Mouse (Mus musculus): ENCODE data around the gene Defa31. TPM values are rescaled to one million over a fixed set of nuclear protein-coding genes. Genes with fewer than 3 reads are reported as not detected.
"Not testable (repeated sequence)": the region's sequence is repeated elsewhere in the genome, so short reads cannot be mapped to it uniquely, and the experiment has no call there.

The Defa31 gene
- polyA plus RNA-seq (2015; fragmentation: Nextera tagmentation; extraction: Ambion mirVana) = not detected in 2 replicates

DNA sequence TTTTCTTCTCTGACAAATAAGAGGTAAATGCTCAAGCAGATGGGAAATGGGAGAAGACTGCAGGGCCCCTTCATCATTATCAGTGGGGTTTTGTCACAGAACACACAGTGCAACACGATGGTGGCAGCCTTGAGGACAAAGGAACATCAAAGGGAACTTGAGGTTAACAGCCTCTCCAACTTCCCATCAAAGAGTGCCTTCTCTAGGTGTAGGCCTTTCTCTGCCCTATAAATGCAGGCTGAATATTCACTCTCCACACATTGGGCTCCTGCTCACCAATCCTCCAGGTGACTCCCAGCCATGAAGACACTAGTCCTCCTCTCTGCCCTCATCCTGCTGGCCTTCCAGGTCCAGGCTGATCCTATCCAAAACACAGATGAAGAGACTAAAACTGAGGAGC, at the start of gene Defa31:
TSS of gene Defa31 (plus strand) at position 301 of the 400 bp plus-strand sequence.
- not testable (repeated sequence) for H3K27ac ChIP-seq; H3K36me3 ChIP-seq; H3K4me1 ChIP-seq; H3K4me2 ChIP-seq; H3K27me3 ChIP-seq; H3K9ac ChIP-seq; H3K4me3 ChIP-seq; H3K9me3 ChIP-seq; ATAC-seq (ENCODE audit: insufficient number of reproducible peaks, insufficient read depth, low FRiP score, low TSS enrichment, low read depth)
- WGBS = no CpG with 5 or more reads among the region's 1 CpGs

DNA sequence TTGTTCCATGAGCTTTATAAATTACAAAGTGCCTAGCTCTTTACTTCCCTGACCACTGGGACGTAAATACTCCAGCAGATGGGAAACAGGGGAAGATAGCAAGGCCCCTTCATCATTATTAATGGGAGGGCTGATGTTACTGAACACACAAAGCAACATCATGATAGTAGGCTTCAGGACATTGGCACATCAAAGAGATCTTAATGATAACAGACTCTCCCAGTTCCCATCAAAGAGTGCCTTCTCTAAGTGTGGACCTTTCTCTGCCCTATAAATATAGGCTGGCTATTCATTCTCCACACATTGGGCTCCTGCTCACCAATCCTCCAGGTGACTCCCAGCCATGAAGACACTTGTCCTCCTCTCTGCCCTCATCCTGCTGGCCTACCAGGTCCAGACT, 29.4 kb upstream of the Defa31 start, which contains the start of gene Defa22:
TSS of gene Defa22 (plus strand) at position 301 of the 400 bp plus-strand sequence.
- H3K4me3 ChIP-seq; ATAC-seq (ENCODE audit: insufficient number of reproducible peaks, insufficient read depth, low FRiP score, low TSS enrichment, low read depth); H3K4me1 ChIP-seq; H3K27me3 ChIP-seq; H3K9me3 ChIP-seq; H3K4me2 ChIP-seq; H3K9ac ChIP-seq; H3K36me3 ChIP-seq; H3K27ac ChIP-seq: not testable (repeated sequence)
- WGBS = no CpG with 5 or more reads among the region's 1 CpGs

DNA sequence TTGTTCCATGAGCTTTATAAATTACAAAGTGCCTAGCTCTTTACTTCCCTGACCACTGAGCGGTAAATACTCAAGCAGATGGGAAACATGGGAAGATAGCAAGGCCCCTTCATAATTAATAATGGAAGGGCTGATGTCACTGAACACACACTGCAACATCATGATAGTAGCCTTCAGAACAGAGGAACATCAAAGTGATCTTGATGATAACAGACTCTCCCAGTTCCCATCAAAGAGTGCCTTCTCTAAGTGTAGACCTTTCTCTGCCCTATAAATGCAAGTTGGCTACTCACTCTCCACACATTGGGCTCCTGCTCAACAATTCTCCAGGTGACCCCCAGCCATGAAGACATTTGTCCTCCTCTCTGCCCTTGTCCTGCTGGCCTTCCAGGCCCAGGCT, 9.8 kb downstream of the Defa31 start, which contains the start of gene Gm15293:
TSS of gene Gm15293 (plus strand) at position 301 of the 400 bp plus-strand sequence.
- not testable (repeated sequence) for H3K4me3 ChIP-seq; H3K4me2 ChIP-seq; H3K27me3 ChIP-seq; H3K4me1 ChIP-seq; H3K27ac ChIP-seq; H3K9ac ChIP-seq; H3K36me3 ChIP-seq; ATAC-seq (ENCODE audit: insufficient number of reproducible peaks, insufficient read depth, low FRiP score, low TSS enrichment, low read depth); H3K9me3 ChIP-seq
- no CpG with 5 or more reads among the region's 1 CpGs for WGBS

Other genes with a start within 250 kb of the Defa31 start
- not detected in 2 replicates for gene AY761185, start 246.9 kb upstream of the Defa31 start, polyA plus RNA-seq (2015; fragmentation: Nextera tagmentation; extraction: Ambion mirVana)
- gene Defa21, start 166.1 kb upstream of the Defa31 start, polyA plus RNA-seq (2015; fragmentation: Nextera tagmentation; extraction: Ambion mirVana) = 1.2 TPM in 1 of 2 replicates, not detected in the other
- not detected in 2 replicates for gene Defa23, start 136.6 kb upstream of the Defa31 start, polyA plus RNA-seq (2015; fragmentation: Nextera tagmentation; extraction: Ambion mirVana)
- not detected in 2 replicates for gene Defa35, start 126.6 kb upstream of the Defa31 start, polyA plus RNA-seq (2015; fragmentation: Nextera tagmentation; extraction: Ambion mirVana)
- not detected in 2 replicates for gene Defa25, start 107.2 kb upstream of the Defa31 start, polyA plus RNA-seq (2015; fragmentation: Nextera tagmentation; extraction: Ambion mirVana)
- not detected in 2 replicates for gene Gm14851, start 95.6 kb upstream of the Defa31 start, polyA plus RNA-seq (2015; fragmentation: Nextera tagmentation; extraction: Ambion mirVana)
- not detected in 2 replicates for gene Defa30, start 57.0 kb upstream of the Defa31 start, polyA plus RNA-seq (2015; fragmentation: Nextera tagmentation; extraction: Ambion mirVana)
- 1.8 TPM in 1 of 2 replicates, not detected in the other for gene Defa22, start 29.3 kb upstream of the Defa31 start, polyA plus RNA-seq (2015; fragmentation: Nextera tagmentation; extraction: Ambion mirVana)
- not detected in 2 replicates for gene Gm15293, start 9.9 kb downstream of the Defa31 start, polyA plus RNA-seq (2015; fragmentation: Nextera tagmentation; extraction: Ambion mirVana)
- not detected in 2 replicates for gene Gm15292, start 58.1 kb downstream of the Defa31 start, polyA plus RNA-seq (2015; fragmentation: Nextera tagmentation; extraction: Ambion mirVana)
- not detected in 2 replicates for gene Defa27, start 123.9 kb downstream of the Defa31 start, polyA plus RNA-seq (2015; fragmentation: Nextera tagmentation; extraction: Ambion mirVana)
- not detected in 2 replicates for gene Defa29, start 135.4 kb downstream of the Defa31 start, polyA plus RNA-seq (2015; fragmentation: Nextera tagmentation; extraction: Ambion mirVana)
- gene Defa2, start 186.9 kb downstream of the Defa31 start, polyA plus RNA-seq (2015; fragmentation: Nextera tagmentation; extraction: Ambion mirVana) = 2.1 TPM in 1 of 2 replicates, not detected in the other
- gene Defa33, start 200.2 kb downstream of the Defa31 start, polyA plus RNA-seq (2015; fragmentation: Nextera tagmentation; extraction: Ambion mirVana) = 1.1 TPM in 1 of 2 replicates, not detected in the other
- not detected in 2 replicates for gene Defa36, start 235.8 kb downstream of the Defa31 start, polyA plus RNA-seq (2015; fragmentation: Nextera tagmentation; extraction: Ambion mirVana)